Mouse (Mus musculus): ENCODE results near the gene Gas1. TPM values are rescaled to one million over a fixed set of nuclear protein-coding genes. Genes with fewer than 3 reads are reported as not detected.

Gene Gas1
- polyA plus RNA-seq, 1 experiment from 2014 or later: 158 TPM

- no peaks in the 10 kb centered on the region for H3K9me3 ChIP-seq (ENCODE audit: control insufficient read depth, low read length)
- 65% methylated on average over 7 of the region's 7 CpGs for WGBS
- no peak overlapping the region for H3K4me2 ChIP-seq (ENCODE audit: low read depth, low read length)
- no peak overlapping the region for H3K4me3 ChIP-seq (ENCODE audit: low read depth, low read length)
- peaks cover 17% of the 10 kb centered on the region for H3K4me1 ChIP-seq (ENCODE audit: control insufficient read depth, insufficient read depth, low read length)
- ATAC-seq (ENCODE audit: low read depth) (no peak), DNase-seq (ENCODE audit: low spot score) (no peak)
- H3K36me3 ChIP-seq (ENCODE audit: control insufficient read depth, insufficient read depth, low read length): no peaks in the 10 kb centered on the region
- no peak overlapping the region for H3K27ac ChIP-seq (replicated peaks; ENCODE audit: low read depth, low read length)
- H3K27me3 ChIP-seq (replicated peaks; ENCODE audit: control insufficient read depth, insufficient read depth, low read length): peaks cover 3% of the 10 kb centered on the region; the same call in 1 of the 2 replicates
- H3K9ac ChIP-seq (ENCODE audit: low read depth, low read length): no peak overlapping the region
These were observed 52.7 kb downstream of the Gas1 start for GRCm38 (mm10) chr13:60124456-60124855.

Measured in embryonic facial prominence, embryonic 14.5 days (tissue).